Mouse (Mus musculus) left cerebral cortex, postnatal 4 days (tissue): Measurements from ENCODE around the gene Mcemp1. TPM values are rescaled to one million over a fixed set of nuclear protein-coding genes. Genes with fewer than 3 reads are reported as not detected.

Experiments
- DNase-seq: peaks from one replicate; pipeline ENCODE4 v3.0.0-alpha.2; 2022
- intact Hi-C: fragments of 180-260 bp; cut with DNase I; formaldehyde crosslinking; loops from one replicate; pipeline ENCODE4 v1.15.1; 2025
- total RNA-seq, 2 experiments: library from RNA; stranded (reverse); gene quantifications; 2 replicates each; pipeline ENCODE4 v1.2.3; 2021

Gene Mcemp1
- total RNA-seq, 2 experiments from 2014 or later, result 0.38 to 0.42 TPM

GRCm38 (mm10) chr8:3670388-3670787 is 4.8 kb downstream of the Mcemp1 start:
- intact Hi-C loops, result loop anchor here (10.0 kb wide), 2 partner anchors 106 to 206 kb away; partner anchors contain the start of genes C330021F23Rik and Pex11g
- no peak for DNase-seq

GRCm38 (mm10) chr8:3671980-3672491 is 6.5 kb downstream of the Mcemp1 start, which contains the start of gene Fcor:
Gene Fcor, minus strand, starts transcription at chr8:3672362.
- peak; percentile 88 for DNase-seq
- intact Hi-C loops, result loop anchor here (10.0 kb wide), 2 partner anchors 107 to 207 kb away; partner anchors contain the start of genes C330021F23Rik and Pex11g

GRCm38 (mm10) chr8:3674671-3675070 is 9.1 kb downstream of the Mcemp1 start:
- no peak for DNase-seq
- intact Hi-C loops, result loop anchor here (5.0 to 10.0 kb wide), 3 partner anchors 47 to 210 kb away; partner anchors contain the start of genes C330021F23Rik, Pcp2 and Pex11g

GRCm38 (mm10) chr8:3676131-3676992 is 10.8 kb downstream of the Mcemp1 start, which contains the start of gene Trappc5:
Gene Trappc5, plus strand, starts transcription at chr8:3676299.
- DNase-seq, result peak; percentile 94
- intact Hi-C loops, result loop anchor here (5.0 to 10.0 kb wide), 3 partner anchors 49 to 212 kb away; partner anchors contain the start of genes C330021F23Rik, Pcp2 and Pex11g

- intact Hi-C loops, result loop anchor here (5.0 to 10.0 kb wide), 3 partner anchors 50 to 212 kb away; partner anchors contain the start of genes C330021F23Rik, Pcp2 and Pex11g
- DNase-seq, result no peak
Measured at GRCm38 (mm10) chr8:3676993-3677579, 11.5 kb downstream of the Mcemp1 start.

GRCm38 (mm10) chr8:3678831-3679230 is 13.3 kb downstream of the Mcemp1 start:
- intact Hi-C loops, result loop anchor here (5.0 to 10.0 kb wide), 3 partner anchors 52 to 214 kb away; partner anchors contain the start of genes C330021F23Rik, Pcp2 and Pex11g
- DNase-seq, result no peak

GRCm38 (mm10) chr8:3679236-3679635 is 13.7 kb downstream of the Mcemp1 start:
- DNase-seq, result peak; percentile 29
- intact Hi-C loops, result loop anchor here (5.0 to 10.0 kb wide), 3 partner anchors 52 to 214 kb away; partner anchors contain the start of genes C330021F23Rik, Pcp2 and Pex11g

GRCm38 (mm10) chr8:3679656-3680055 is 14.1 kb downstream of the Mcemp1 start:
- intact Hi-C loops, result loop anchor here (5.0 to 10.0 kb wide), 3 partner anchors 52 to 215 kb away; partner anchors contain the start of genes C330021F23Rik, Pcp2 and Pex11g
- DNase-seq, result no peak

GRCm38 (mm10) chr8:3682435-3682834 is 16.9 kb downstream of the Mcemp1 start:
- peak; percentile 75 for DNase-seq
- intact Hi-C loops, result no loop called here

- intact Hi-C loops, result no loop called here
- DNase-seq, result peak; percentile 91
Measured at GRCm38 (mm10) chr8:3683408-3684176, 18.0 kb downstream of the Mcemp1 start.

- intact Hi-C loops, result no loop called here
- no peak for DNase-seq
Measured at GRCm38 (mm10) chr8:3684530-3684929, 19.0 kb downstream of the Mcemp1 start.

- DNase-seq, result no peak
- intact Hi-C loops, result no loop called here
Measured at GRCm38 (mm10) chr8:3685422-3685821, 19.9 kb downstream of the Mcemp1 start.

GRCm38 (mm10) chr8:3687537-3687936 is 22.0 kb downstream of the Mcemp1 start:
- intact Hi-C loops, result no loop called here
- no peak for DNase-seq

- no peak for DNase-seq
- intact Hi-C loops, result no loop called here
Measured at GRCm38 (mm10) chr8:3690774-3691173, 25.2 kb downstream of the Mcemp1 start.

- intact Hi-C loops, result no loop called here
- DNase-seq, result no peak
Measured at GRCm38 (mm10) chr8:3694121-3694520, 28.6 kb downstream of the Mcemp1 start, which contains the start of gene Fcer2a. Gene Fcer2a, minus strand, starts transcription at chr8:3694175.

- intact Hi-C loops, result no loop called here
- no peak for DNase-seq
Measured at GRCm38 (mm10) chr8:3701491-3701890, 35.9 kb downstream of the Mcemp1 start.

GRCm38 (mm10) chr8:3705711-3706110 is 40.2 kb downstream of the Mcemp1 start:
- DNase-seq, result no peak
- intact Hi-C loops, result no loop called here

GRCm38 (mm10) chr8:3707611-3708010 is 42.1 kb downstream of the Mcemp1 start:
- intact Hi-C loops, result no loop called here
- no peak for DNase-seq

- intact Hi-C loops, result no loop called here
- no peak for DNase-seq
Measured at GRCm38 (mm10) chr8:3710312-3710711, 44.8 kb downstream of the Mcemp1 start.

- intact Hi-C loops, result no loop called here
- DNase-seq, result no peak
Measured at GRCm38 (mm10) chr8:3711646-3712045, 46.1 kb downstream of the Mcemp1 start.
